Mouse (Mus musculus): ENCODE data around the gene Adamts20. TPM values are rescaled to one million over a fixed set of nuclear protein-coding genes. Genes with fewer than 3 reads are reported as not detected.
"Not testable (repeated sequence)": the region's sequence is repeated elsewhere in the genome, so short reads cannot be mapped to it uniquely, and the experiment has no call there.

Gene Adamts20
- 4.1 and 5.5 TPM in 2 replicates for polyA plus RNA-seq (2015; fragmentation: Nextera tagmentation; extraction: Ambion mirVana)

DNA sequence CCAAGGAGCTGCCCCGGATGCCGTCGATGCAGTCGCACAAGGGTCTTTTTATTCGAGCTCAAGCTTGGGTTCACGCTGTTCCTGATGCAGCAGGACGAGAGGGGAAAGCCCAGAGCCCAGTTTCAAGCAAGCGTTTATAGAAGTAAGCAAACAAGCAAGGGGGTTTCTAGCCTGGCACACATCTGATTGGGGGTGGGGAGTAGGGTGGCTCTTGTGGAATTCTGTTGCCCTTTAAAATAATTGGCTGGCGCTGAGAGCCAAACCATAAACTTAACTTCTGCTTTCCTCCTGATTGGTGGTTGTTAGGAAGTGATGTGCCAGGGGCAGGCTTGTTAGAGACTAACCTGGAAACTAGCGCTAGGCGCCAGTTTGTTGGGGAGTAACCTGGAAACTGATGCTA is at the start of gene Adamts20:
Adamts20 (minus strand) TSS at position 101 of the 400 bp plus-strand sequence.
- ATAC-seq (ENCODE audit: low FRiP score), result no peak
- no peaks in the 10 kb centered on the region for H3K36me3 ChIP-seq

GRCm38 (mm10) chr15:94503451-94504215 is 38.4 kb upstream of the Adamts20 start:
- H3K27me3 ChIP-seq (replicated peaks), result no peaks in the 10 kb centered on the region
- no peak overlapping the region for H3K9ac ChIP-seq (replicated peaks)
- 55% methylated on average over 12 of the region's 12 CpGs for WGBS
- H3K4me2 ChIP-seq, result no peak overlapping the region
- ATAC-seq (ENCODE audit: low FRiP score), result no peak
- no peak overlapping the region for H3K27ac ChIP-seq (replicated peaks)
- H3K4me1 ChIP-seq, result no peaks in the 10 kb centered on the region
- H3K9me3 ChIP-seq (replicated peaks), result no peaks in the 10 kb centered on the region
- no peaks in the 10 kb centered on the region for H3K36me3 ChIP-seq
- no peak overlapping the region for H3K4me3 ChIP-seq (replicated peaks)

More for the DNA sequence above, at the start of gene Adamts20:
- Histone ChIP-seq H3K4me3 (replicated peaks) (no peak within 1 kb of the TSS), H3K27ac (replicated peaks) (0 out of 2 replicates have a peak within 1 kb of the TSS, but pooled peaks have one; percentile 7), H3K9me3 (replicated peaks) (no peaks in the 10 kb centered on the region), H3K27me3 (replicated peaks) (no peaks in the 10 kb centered on the region), H3K4me2 (no peak within 1 kb of the TSS), H3K9ac (replicated peaks) (no peak within 1 kb of the TSS), H3K4me1 (peaks cover 6% of the 10 kb centered on the region; the same call in 1 of the 2 replicates)
- 80% methylated on average over 11 of the region's 11 CpGs for WGBS

- no peak overlapping the region for H3K4me2 ChIP-seq
- no peak overlapping the region for H3K9ac ChIP-seq (replicated peaks)
- no peak for ATAC-seq (ENCODE audit: low FRiP score)
- H3K36me3 ChIP-seq, result no peaks in the 10 kb centered on the region
- no peaks in the 10 kb centered on the region for H3K4me1 ChIP-seq
- no peak overlapping the region for H3K4me3 ChIP-seq (replicated peaks)
- no peak overlapping the region for H3K27ac ChIP-seq (replicated peaks)
- WGBS, result 92% methylated on average over 1 of the region's 1 CpGs
- H3K27me3 ChIP-seq (replicated peaks), result no peaks in the 10 kb centered on the region
- H3K9me3 ChIP-seq (replicated peaks), result no peaks in the 10 kb centered on the region
These were observed 34.0 kb upstream of the Adamts20 start for GRCm38 (mm10) chr15:94499260-94499659.

- Histone ChIP-seq H3K9ac (replicated peaks) (no peak overlapping the region), H3K9me3 (replicated peaks) (no peaks in the 10 kb centered on the region), H3K27ac (replicated peaks) (no peak overlapping the region), H3K4me1 (no peaks in the 10 kb centered on the region), H3K27me3 (replicated peaks) (no peaks in the 10 kb centered on the region), H3K4me2 (no peak overlapping the region), H3K4me3 (replicated peaks) (no peak overlapping the region), H3K36me3 (no peaks in the 10 kb centered on the region)
- WGBS, result 78% methylated on average over 10 of the region's 10 CpGs
- no peak for ATAC-seq (ENCODE audit: low FRiP score)
These were observed 30.7 kb upstream of the Adamts20 start for GRCm38 (mm10) chr15:94495936-94496335.

GRCm38 (mm10) chr15:94494445-94494844 is 29.2 kb upstream of the Adamts20 start:
- no peak for ATAC-seq (ENCODE audit: low FRiP score)
- no peak overlapping the region for H3K9ac ChIP-seq (replicated peaks)
- no peak overlapping the region for H3K4me2 ChIP-seq
- H3K4me3 ChIP-seq (replicated peaks), result no peak overlapping the region
- H3K36me3 ChIP-seq, result no peaks in the 10 kb centered on the region
- H3K27me3 ChIP-seq (replicated peaks), result no peaks in the 10 kb centered on the region
- H3K4me1 ChIP-seq, result no peaks in the 10 kb centered on the region
- no peaks in the 10 kb centered on the region for H3K9me3 ChIP-seq (replicated peaks)
- H3K27ac ChIP-seq (replicated peaks), result no peak overlapping the region
- 100% methylated on average over 1 of the region's 1 CpGs for WGBS

DNA sequence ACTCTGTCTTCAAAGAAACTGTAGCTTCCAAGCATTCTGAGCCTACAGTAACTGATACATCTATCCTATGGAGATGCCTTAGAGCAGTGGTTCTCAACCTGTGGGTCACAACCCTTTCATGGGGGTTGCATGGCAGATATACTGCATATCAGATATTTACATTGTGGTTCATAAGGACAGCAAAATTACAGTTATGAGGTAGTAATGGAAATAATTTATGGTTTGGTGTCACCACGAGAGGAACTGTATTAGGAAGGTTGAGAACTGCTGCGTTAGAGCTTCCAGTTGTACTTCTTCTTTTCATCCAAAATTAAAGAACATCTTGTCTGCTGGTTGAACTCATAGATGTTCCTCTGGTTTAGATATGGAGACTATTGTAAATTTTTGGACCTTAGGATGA is 24.2 kb upstream of the Adamts20 start:
- Histone ChIP-seq H3K27ac (replicated peaks) (no peak overlapping the region), H3K9me3 (replicated peaks) (no peaks in the 10 kb centered on the region), H3K4me2 (no peak overlapping the region), H3K36me3 (no peaks in the 10 kb centered on the region), H3K4me3 (replicated peaks) (no peak overlapping the region), H3K9ac (replicated peaks) (no peak overlapping the region), H3K4me1 (no peaks in the 10 kb centered on the region), H3K27me3 (replicated peaks) (no peaks in the 10 kb centered on the region)
- no peak for ATAC-seq (ENCODE audit: low FRiP score)
- WGBS, result 85% methylated on average over 2 of the region's 2 CpGs

GRCm38 (mm10) chr15:94488028-94488427 is 22.8 kb upstream of the Adamts20 start:
- not testable (repeated sequence) for H3K27ac ChIP-seq (replicated peaks); H3K9me3 ChIP-seq (replicated peaks); ATAC-seq (ENCODE audit: low FRiP score); H3K27me3 ChIP-seq (replicated peaks); H3K4me2 ChIP-seq; H3K4me1 ChIP-seq; H3K9ac ChIP-seq (replicated peaks); H3K36me3 ChIP-seq; H3K4me3 ChIP-seq (replicated peaks)
- WGBS, result 91% methylated on average over 2 of the region's 2 CpGs

GRCm38 (mm10) chr15:94482555-94482954 is 17.3 kb upstream of the Adamts20 start:
- WGBS, result 65% methylated on average over 2 of the region's 2 CpGs
- H3K4me3 ChIP-seq (replicated peaks), result no peak overlapping the region
- H3K4me2 ChIP-seq, result no peak overlapping the region
- H3K4me1 ChIP-seq, result no peaks in the 10 kb centered on the region
- ATAC-seq (ENCODE audit: low FRiP score), result no peak
- no peak overlapping the region for H3K27ac ChIP-seq (replicated peaks)
- H3K27me3 ChIP-seq (replicated peaks), result no peaks in the 10 kb centered on the region
- no peaks in the 10 kb centered on the region for H3K9me3 ChIP-seq (replicated peaks)
- H3K9ac ChIP-seq (replicated peaks), result no peak overlapping the region
- no peaks in the 10 kb centered on the region for H3K36me3 ChIP-seq

- no peak for ATAC-seq (ENCODE audit: low FRiP score)
- Histone ChIP-seq H3K9ac (replicated peaks) (no peak overlapping the region), H3K36me3 (no peaks in the 10 kb centered on the region), H3K4me3 (replicated peaks) (no peak overlapping the region), H3K9me3 (replicated peaks) (no peaks in the 10 kb centered on the region), H3K27ac (replicated peaks) (no peak overlapping the region), H3K4me2 (no peak overlapping the region), H3K4me1 (no peaks in the 10 kb centered on the region), H3K27me3 (replicated peaks) (no peaks in the 10 kb centered on the region)
- WGBS, result 92% methylated on average over 4 of the region's 4 CpGs
These were observed 15.6 kb upstream of the Adamts20 start for GRCm38 (mm10) chr15:94480792-94481191.

DNA sequence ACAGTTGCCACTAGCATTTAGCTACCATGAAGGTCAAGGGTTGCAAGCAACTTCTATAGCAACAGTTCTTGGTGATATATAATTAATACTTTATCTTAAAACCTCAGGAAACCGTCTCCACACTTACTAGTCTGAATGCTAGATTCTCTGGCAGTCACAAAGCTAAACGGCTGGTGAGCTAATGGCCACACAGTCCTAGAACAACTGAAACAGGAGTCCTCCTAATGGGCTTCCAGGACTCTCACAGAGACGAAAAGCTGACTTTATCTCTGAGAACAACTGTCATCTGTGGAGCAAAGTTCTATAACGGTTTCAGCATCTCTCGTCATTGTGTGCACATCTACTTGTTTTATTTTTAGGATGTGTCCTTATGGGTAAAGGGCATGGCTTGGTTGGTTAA is 15.0 kb upstream of the Adamts20 start:
- Histone ChIP-seq H3K36me3 (no peaks in the 10 kb centered on the region), H3K27ac (replicated peaks) (no peak overlapping the region), H3K4me2 (no peak overlapping the region), H3K4me3 (replicated peaks) (no peak overlapping the region), H3K4me1 (no peaks in the 10 kb centered on the region), H3K27me3 (replicated peaks) (no peaks in the 10 kb centered on the region), H3K9ac (replicated peaks) (no peak overlapping the region), H3K9me3 (replicated peaks) (no peaks in the 10 kb centered on the region)
- no peak for ATAC-seq (ENCODE audit: low FRiP score)
- WGBS, result 84% methylated on average over 5 of the region's 5 CpGs

GRCm38 (mm10) chr15:94479513-94480136 is 14.4 kb upstream of the Adamts20 start:
- no peak overlapping the region for H3K4me2 ChIP-seq
- 67% methylated on average over 3 of the region's 3 CpGs for WGBS

GRCm38 (mm10) chr15:94478706-94479105 is 13.5 kb upstream of the Adamts20 start:
- ATAC-seq (ENCODE audit: low FRiP score), result no peak
- Histone ChIP-seq H3K27ac (replicated peaks) (no peak overlapping the region), H3K4me2 (no peak overlapping the region), H3K36me3 (no peaks in the 10 kb centered on the region), H3K27me3 (replicated peaks) (no peaks in the 10 kb centered on the region), H3K4me1 (no peaks in the 10 kb centered on the region), H3K9ac (replicated peaks) (no peak overlapping the region), H3K9me3 (replicated peaks) (no peaks in the 10 kb centered on the region), H3K4me3 (replicated peaks) (no peak overlapping the region)
- 65% methylated on average over 13 of the region's 13 CpGs for WGBS

More at GRCm38 (mm10) chr15:94479513-94480136, 14.4 kb upstream of the Adamts20 start:
- Histone ChIP-seq H3K9me3 (replicated peaks) (no peaks in the 10 kb centered on the region), H3K4me1 (no peaks in the 10 kb centered on the region), H3K27ac (replicated peaks) (no peak overlapping the region), H3K9ac (replicated peaks) (no peak overlapping the region), H3K36me3 (no peaks in the 10 kb centered on the region), H3K27me3 (replicated peaks) (no peaks in the 10 kb centered on the region), H3K4me3 (replicated peaks) (no peak overlapping the region)
- ATAC-seq (ENCODE audit: low FRiP score), result no peak

All from neural tube, embryonic 15.5 days (tissue).